Mouse (Mus musculus): ENCODE results near the gene St3gal5.
"Not testable (repeated sequence)": the region's sequence is repeated elsewhere in the genome, so short reads cannot be mapped to it uniquely, and the experiment has no call there.

Gene St3gal5

DNA sequence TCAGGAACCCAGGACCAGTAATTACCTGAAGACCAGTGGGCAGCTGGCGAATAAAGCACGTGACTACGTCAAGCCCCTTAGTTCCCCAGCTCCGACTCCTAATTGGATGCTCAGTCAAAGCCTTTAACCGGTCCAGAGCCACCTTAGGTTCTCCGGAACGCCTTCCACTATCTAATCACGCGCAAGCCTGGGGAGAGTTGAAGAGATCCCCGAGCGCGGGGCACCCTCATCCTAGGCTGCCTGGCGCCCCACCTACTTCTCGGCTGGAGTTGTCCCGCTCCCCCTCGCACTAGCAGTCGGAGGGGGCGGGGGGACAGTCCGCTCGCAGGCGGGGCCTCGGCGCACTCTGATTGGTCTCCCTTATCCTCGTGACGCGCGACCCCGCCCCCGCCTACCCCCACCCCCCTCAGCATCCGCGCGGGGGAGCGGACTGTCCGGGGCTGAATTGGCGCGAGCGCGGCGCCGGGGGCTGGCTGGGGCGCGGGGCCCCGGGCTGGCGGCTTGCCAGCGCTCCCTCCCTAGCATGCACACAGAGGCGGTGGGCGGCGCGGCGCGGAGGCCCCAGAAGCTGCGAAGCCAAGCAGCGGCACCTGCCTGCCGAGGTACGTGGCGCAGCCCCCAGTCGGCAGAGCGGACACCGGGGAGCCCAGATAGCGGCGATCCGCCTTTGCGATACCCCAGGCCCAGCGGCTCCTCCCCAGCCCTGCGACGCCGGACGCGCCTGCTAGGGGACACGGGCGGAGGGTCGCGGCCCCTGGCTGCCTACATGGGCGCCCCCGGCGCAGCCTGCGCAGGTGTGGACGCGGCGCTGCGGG lies at the start of gene St3gal5:
Gene St3gal5 (plus strand): TSS at position 412 of the 815 bp plus-strand sequence.
- DNase-seq (ENCODE audit: low read depth, low spot score), result peak; percentile 89

- DNase-seq (ENCODE audit: low read depth, low spot score), result no peak
Measured at GRCm38 (mm10) chr6:72048643-72049042, 48.7 kb upstream of the St3gal5 start.

- DNase-seq (ENCODE audit: low read depth, low spot score), result no peak
Measured at GRCm38 (mm10) chr6:72049941-72050340, 47.5 kb upstream of the St3gal5 start.

DNA sequence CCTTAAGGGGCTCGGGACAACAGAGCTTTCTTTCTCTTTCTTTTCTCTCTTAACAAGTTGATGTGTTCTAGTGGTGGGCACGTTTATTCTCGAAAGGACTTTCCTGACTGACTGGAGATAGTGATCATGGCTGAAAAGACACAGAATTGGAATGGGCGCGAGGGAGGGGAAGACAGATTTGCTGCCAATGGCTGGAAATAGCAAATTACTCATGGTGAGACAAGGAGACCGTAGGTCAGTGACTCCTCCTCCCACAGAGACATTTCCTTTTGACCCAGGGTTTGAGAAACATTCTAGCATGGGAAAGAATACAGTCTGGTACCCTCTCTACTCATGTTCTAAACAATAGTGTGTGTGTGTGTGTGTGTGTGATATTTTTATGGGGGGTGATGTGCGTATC lies 46.6 kb upstream of the St3gal5 start:
- peak; percentile 69 for DNase-seq (ENCODE audit: low read depth, low spot score)

- no peak for DNase-seq (ENCODE audit: low read depth, low spot score)
Measured at GRCm38 (mm10) chr6:72051247-72051646, 46.1 kb upstream of the St3gal5 start.

- DNase-seq (ENCODE audit: low read depth, low spot score), result no peak
Measured at GRCm38 (mm10) chr6:72051757-72052156, 45.6 kb upstream of the St3gal5 start.

DNA sequence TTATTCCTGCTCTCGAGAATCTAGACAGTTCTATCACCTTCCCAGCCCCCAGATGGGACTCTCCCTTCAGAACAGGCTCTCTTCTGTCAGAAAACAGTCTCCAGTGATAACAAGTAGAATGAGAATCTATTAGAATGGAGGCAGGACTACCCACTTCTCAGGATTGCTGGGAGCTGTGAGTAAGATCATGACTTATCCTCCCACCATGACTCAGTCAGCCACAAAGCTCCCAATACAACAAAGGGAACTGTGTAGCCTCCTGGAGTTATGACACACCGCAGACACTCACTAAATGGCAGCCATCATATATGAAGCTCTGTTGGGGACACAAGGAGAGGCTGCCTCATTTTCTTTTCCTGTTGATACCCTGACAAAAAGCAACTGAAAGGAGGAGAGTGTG lies 40.8 kb upstream of the St3gal5 start:
- peak; percentile 92 for DNase-seq (ENCODE audit: low read depth, low spot score)

- no peak for DNase-seq (ENCODE audit: low read depth, low spot score)
Measured at GRCm38 (mm10) chr6:72058398-72058889, 38.9 kb upstream of the St3gal5 start.

- DNase-seq (ENCODE audit: low read depth, low spot score), result not testable (repeated sequence)
Measured at GRCm38 (mm10) chr6:72060677-72061076, 36.7 kb upstream of the St3gal5 start.

GRCm38 (mm10) chr6:72063718-72064117 lies 33.7 kb upstream of the St3gal5 start:
- DNase-seq (ENCODE audit: low read depth, low spot score), result peak; percentile 40

DNA sequence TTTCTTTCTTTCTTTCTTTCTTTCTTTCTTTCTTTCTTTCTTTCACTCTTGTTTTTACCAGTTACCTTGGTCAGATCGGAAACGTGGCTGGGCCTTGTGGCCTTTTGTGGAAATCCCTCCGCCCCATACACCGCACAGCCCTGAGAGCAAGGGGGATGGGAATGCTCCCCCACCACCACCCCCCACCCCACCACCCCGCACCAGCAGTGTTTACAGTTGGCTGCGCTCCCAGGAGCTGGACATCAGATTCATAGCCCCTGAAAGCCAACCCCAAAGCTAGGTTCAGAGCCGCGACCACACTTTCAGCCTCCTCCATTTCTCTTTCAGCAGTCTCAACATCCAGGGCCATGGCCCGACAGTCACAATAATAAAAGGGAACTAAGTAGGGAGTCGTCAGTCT lies 31.4 kb upstream of the St3gal5 start:
- no peak for DNase-seq (ENCODE audit: low read depth, low spot score)

DNA sequence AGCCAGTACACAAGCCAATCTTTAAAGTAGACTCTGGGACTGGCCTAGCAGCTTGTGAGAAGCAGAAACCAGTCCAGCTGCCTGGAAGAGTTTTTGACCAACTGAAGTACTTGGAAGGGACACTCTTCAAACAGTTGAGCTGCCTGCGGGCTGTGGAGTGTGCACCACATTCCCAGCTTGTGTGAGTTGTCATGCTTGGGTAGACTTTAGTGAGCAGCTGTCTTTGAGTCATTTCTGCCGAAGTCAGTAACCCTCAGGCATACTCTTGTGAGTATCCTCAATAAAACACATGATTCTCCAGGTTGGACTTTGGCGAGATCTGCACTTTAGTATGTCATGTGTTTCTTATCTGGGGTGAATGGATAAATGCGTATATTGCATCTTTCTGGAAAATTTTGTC lies 29.0 kb upstream of the St3gal5 start:
- peak; percentile 45 for DNase-seq (ENCODE audit: low read depth, low spot score)

DNA sequence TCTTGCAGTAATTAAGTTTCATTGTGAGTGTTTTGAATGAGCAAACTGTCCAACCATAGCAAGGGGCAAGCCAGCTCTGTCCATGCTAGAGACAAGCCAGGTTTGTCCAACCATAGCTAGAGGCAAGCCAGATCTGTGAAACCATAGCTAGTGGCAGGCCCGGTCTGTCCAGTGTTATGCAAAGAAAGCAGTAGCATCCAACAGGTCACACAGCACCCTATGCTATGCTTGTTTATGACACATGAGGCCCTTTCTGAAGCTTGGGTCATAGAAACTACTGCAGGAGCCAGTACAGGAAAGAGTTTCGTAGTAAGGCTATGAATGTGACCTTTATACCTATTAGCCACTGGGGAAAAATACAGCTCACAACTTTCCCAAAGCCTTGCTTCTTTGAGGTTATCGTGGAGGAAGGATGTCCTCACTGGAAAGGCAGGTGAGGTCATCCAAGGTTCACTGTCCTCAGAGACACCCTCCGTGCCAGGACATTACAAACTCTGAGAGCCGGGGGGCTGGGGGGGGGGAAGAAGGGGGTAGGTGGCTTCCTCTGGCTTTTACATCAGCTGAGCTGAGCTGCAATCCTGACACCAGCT lies 26.0 kb upstream of the St3gal5 start:
- no peak for DNase-seq (ENCODE audit: low read depth, low spot score)

- DNase-seq (ENCODE audit: low read depth, low spot score), result no peak
Measured at GRCm38 (mm10) chr6:72073781-72074180, 23.6 kb upstream of the St3gal5 start.

DNA sequence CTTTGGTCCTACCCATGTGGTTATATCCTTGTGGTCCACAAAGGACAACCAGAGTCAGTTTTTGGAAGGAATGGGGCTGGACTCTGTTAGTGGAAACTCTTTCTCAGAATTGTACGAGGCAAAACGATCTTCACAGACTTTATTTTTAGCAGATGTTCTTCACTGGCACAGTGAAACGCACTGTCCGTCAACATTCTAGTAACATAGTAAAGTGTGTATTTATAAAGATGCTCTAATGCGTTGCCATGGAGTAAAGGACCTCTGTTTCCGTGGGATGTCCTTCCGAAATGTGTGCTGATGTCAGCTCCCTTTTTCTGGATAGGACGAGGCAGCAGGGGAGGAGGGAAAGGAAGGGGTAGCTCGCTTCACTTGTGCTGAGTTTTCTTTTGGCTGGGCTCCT lies 20.9 kb upstream of the St3gal5 start:
- DNase-seq (ENCODE audit: low read depth, low spot score), result no peak

DNA sequence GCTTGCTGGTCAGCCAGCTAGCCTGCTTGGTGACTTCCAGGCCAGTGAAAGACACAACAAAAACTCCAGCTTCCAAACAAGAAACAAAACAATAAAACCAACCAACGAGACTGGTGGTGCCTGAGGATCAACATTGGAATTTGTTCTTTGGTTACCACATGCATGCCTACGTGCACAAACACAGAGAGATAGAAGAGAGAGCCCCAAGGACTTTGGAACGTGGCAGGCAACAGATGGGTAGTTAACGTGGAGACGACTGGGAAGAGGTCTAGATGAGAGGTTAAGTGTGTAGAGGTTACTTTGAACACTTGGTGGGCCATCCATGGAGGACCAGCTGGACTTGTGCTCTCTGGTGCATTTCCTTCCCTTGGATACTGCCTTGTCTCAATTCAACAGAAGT lies 19.2 kb upstream of the St3gal5 start:
- DNase-seq (ENCODE audit: low read depth, low spot score), result no peak

DNA sequence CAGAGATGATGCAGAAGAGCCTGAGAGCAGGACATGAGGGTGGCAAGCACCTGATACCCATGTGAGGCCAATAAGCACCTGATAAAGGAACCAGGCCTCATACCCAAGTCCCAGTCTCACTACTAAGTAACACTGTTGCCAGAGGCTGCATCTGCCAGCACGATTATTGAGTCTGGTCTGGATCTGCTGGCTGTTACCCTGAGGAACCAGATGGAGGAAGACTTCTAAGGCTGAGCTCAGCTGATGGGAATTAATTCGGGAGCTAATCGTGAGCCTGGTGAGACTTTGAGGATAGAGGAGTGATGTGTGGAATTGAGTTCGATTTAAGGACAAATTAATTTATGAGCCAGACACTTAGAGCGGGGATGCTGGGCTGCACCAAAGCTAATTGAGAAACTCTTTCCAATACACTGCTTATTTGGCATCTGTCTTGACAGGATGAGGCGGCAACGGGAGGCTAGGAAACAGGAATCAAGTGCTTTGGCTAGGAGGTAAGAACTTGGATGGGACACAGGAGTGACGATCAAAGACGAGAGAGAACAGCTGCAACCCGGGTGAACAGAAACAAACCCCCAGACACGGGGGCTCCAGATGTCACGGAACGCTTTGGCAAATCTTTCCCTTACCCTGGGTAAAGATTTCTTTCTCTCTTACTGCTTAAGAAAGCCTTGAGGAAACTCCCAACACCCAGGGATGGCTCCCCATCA lies 15.9 kb upstream of the St3gal5 start:
- DNase-seq (ENCODE audit: low read depth, low spot score), result no peak

- DNase-seq (ENCODE audit: low read depth, low spot score), result no peak
Measured at GRCm38 (mm10) chr6:72087402-72087801, 10.0 kb upstream of the St3gal5 start.

- peak; percentile 47 for DNase-seq (ENCODE audit: low read depth, low spot score)
Measured at GRCm38 (mm10) chr6:72089865-72090264, 7.5 kb upstream of the St3gal5 start.

GRCm38 (mm10) chr6:72091007-72091406 lies 6.4 kb upstream of the St3gal5 start:
- DNase-seq (ENCODE audit: low read depth, low spot score), result peak; percentile 84

GRCm38 (mm10) chr6:72093121-72093520 lies 4.3 kb upstream of the St3gal5 start:
- DNase-seq (ENCODE audit: low read depth, low spot score), result no peak

DNA sequence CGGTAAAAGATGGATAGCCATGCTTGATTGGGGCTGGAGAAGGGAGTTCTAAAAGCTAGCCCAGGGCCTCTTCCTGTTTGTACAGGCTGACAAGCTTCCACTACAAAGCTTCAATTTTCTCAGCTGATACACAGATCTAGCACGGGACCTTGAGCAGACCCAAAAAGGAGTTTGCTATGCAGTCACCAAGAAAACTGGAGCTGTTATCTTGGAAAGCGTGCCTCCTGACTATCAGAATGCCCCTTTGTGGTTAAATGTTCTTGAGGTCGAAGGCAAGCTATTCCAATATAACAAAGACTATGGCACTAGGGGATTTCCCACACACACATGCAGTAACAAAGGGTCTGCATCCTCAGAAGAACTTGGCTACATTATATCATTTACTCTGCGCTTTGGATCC lies 1.2 kb upstream of the St3gal5 start:
- DNase-seq (ENCODE audit: low read depth, low spot score), result peak; percentile 48

Measured in 3T3-L1 (cell line).